Mouse (Mus musculus) liver, adult 2 months (tissue): ENCODE data around the gene Iqcc. TPM values are rescaled to one million over a fixed set of nuclear protein-coding genes. Genes with fewer than 3 reads are reported as not detected.

Source experiments
- DNase-seq: peaks from one replicate; pipeline ENCODE4 v3.0.0-alpha.2; 2011; ENCODE audit warnings: low read depth, low spot score; ENCODE audit errors: extremely low read depth
- H3K27ac ChIP-seq: fragments of 200-500 bp; replicated peaks from 2 replicates; pipeline ENCODE4 v1.5.1; 2012; ENCODE audit warnings: low read depth, mild to moderate bottlenecking, control low read depth, inconsistent platforms, low read length; ENCODE audit not compliant: insufficient read depth
- H3K27me3 ChIP-seq: fragments of 200-500 bp; 2 replicates; pipeline ENCODE4 v1.6.1; 2012; ENCODE audit warnings: mild to moderate bottlenecking, moderate library complexity, low read length, inconsistent platforms; ENCODE audit not compliant: control insufficient read depth, insufficient read depth
- H3K36me3 ChIP-seq: fragments of 200-500 bp; 2 replicates; pipeline ENCODE4 v1.6.1; 2012; ENCODE audit warnings: low read length, inconsistent platforms; ENCODE audit not compliant: control insufficient read depth, insufficient read depth
- H3K4me1 ChIP-seq: fragments of 200-500 bp; 2 replicates; pipeline ENCODE4 v1.6.1; 2011; ENCODE audit warnings: low read length; ENCODE audit not compliant: control insufficient read depth, insufficient read depth
- H3K4me3 ChIP-seq: fragments of 200-500 bp; 2 replicates; pipeline ENCODE4 v1.5.1; 2011; ENCODE audit warnings: low read depth, mild to moderate bottlenecking, control low read depth, low read length, moderate library complexity; ENCODE audit not compliant: insufficient read depth
- H3K79me2 ChIP-seq: fragments of 200-500 bp; 2 replicates; pipeline ENCODE4 v1.6.1; 2012; ENCODE audit warnings: inconsistent platforms, mild to moderate bottlenecking, low read length, moderate library complexity; ENCODE audit not compliant: control insufficient read depth, insufficient read depth
- H3K9ac ChIP-seq: fragments of 200-500 bp; 2 replicates; pipeline ENCODE4 v1.6.1; 2012; ENCODE audit warnings: low read depth, mild to moderate bottlenecking, control low read depth, inconsistent platforms, low read length
- CTCF ChIP-seq: fragments of 200-500 bp; IDR thresholded peaks from 2 replicates; pipeline ENCODE4 v1.5.1; 2011; ENCODE audit warnings: low read depth, low read length, control low read depth
- POLR2A ChIP-seq: fragments of 200-500 bp; IDR thresholded peaks from 2 replicates; pipeline ENCODE4 v1.6.1; 2011; ENCODE audit warnings: low read length, control low read depth; ENCODE audit not compliant: insufficient read depth; ENCODE audit errors: extremely low read depth
- WGBS: fragments of 180-500 bp; shearing (Covaris S2); methylation state at CpG from one replicate; pipeline ENCODE4 v1.1.7; 2018; 5-methylcytosine and 5-hydroxymethylcytosine counted together
- polyA plus RNA-seq: library from polyadenylated mRNA; depleted of rRNA; stranded (reverse); fragments of >200 nt; gene quantifications from 2 replicates; pipeline ENCODE4 v1.2.3, GENCODE M21; 2012; rRNA removed
- total RNA-seq: library from RNA; depleted of rRNA; stranded (reverse); fragments of >200 nt; gene quantifications from 2 replicates; pipeline ENCODE4 v1.2.3, GENCODE M21; 2014; rRNA removed

Gene Iqcc
- total and polyA plus RNA-seq, 2 experiments, result 11.3 to 23.0 TPM

- Histone ChIP-seq H3K4me1 (0 out of 2 replicates have a peak, but pooled peaks cover 3% of the 10 kb centered on the region), H3K36me3 (no peaks in the 10 kb centered on the region), H3K4me3 (no peak overlapping the region), H3K27ac (peak overlapping the region; percentile 85), H3K27me3 (no peaks in the 10 kb centered on the region), H3K9ac (0 out of 2 replicates have a peak overlapping the region, but pooled peaks have one; percentile 30), H3K79me2 (no peaks in the 10 kb centered on the region)
- 69% methylated on average over 13 of the region's 13 CpGs for WGBS
- DNase-seq, result no peak
- TF ChIP-seq POLR2A (no peak), CTCF (no peak)
These were observed 46.4 kb downstream of the Iqcc start for GRCm38 (mm10) chr4:129572236-129573092.

DNA sequence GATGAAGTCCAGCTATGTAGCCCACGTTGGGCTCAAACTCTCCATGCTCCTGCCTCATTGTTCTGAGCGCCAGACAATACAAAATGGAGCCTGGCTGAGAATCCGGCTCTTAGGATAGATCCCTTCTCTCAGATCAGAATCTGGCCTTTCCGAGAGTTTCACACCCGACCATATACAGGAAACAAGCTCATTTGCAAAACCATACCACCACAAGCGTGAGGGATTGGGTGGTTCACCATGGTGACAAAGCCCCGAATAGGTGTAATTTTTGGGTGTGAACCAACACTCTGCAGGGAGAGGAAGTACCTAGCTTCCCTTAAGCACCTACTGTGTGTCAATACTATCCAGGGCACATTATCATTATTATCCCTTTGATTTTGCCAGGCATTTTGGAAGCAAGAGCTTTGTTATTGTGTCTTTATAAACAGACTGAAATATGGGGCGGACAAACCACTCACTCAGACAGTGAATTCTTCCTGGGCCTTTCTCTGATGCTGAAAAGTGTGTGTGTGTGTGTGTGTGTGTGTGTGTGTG lies 47.3 kb downstream of the Iqcc start:
- 79% methylated on average over 8 of the region's 8 CpGs for WGBS
- 0 out of 2 replicates have a peak, but pooled peaks cover 3% of the 10 kb centered on the region for H3K4me1 ChIP-seq
- peak overlapping the region; percentile 77 for H3K27ac ChIP-seq
- no peaks in the 10 kb centered on the region for H3K27me3 ChIP-seq
- no peak overlapping the region for H3K4me3 ChIP-seq
- H3K9ac ChIP-seq, result no peak overlapping the region
- H3K36me3 ChIP-seq, result no peaks in the 10 kb centered on the region
- no peak for DNase-seq
- TF ChIP-seq CTCF (no peak), POLR2A (no peak)
- no peaks in the 10 kb centered on the region for H3K79me2 ChIP-seq

- Histone ChIP-seq H3K27me3 (no peaks in the 10 kb centered on the region), H3K79me2 (no peaks in the 10 kb centered on the region), H3K4me1 (0 out of 2 replicates have a peak, but pooled peaks cover 3% of the 10 kb centered on the region), H3K4me3 (no peak overlapping the region), H3K27ac (no peak overlapping the region), H3K9ac (no peak overlapping the region), H3K36me3 (no peaks in the 10 kb centered on the region)
- no peak for DNase-seq
- no peak for TF ChIP-seq POLR2A
- TF ChIP-seq CTCF, result no peak
- WGBS, result 94% methylated on average over 6 of the region's 6 CpGs
These were observed 48.9 kb downstream of the Iqcc start for GRCm38 (mm10) chr4:129570028-129570427.

- no peak overlapping the region for H3K27ac ChIP-seq
- TF ChIP-seq POLR2A (no peak), CTCF (no peak)
- H3K9ac ChIP-seq, result no peak overlapping the region
- DNase-seq, result no peak
- no peaks in the 10 kb centered on the region for H3K27me3 ChIP-seq
- 0 out of 2 replicates have a peak, but pooled peaks cover 3% of the 10 kb centered on the region for H3K4me1 ChIP-seq
- 92% methylated on average over 7 of the region's 7 CpGs for WGBS
- H3K4me3 ChIP-seq, result no peak overlapping the region
- H3K36me3 ChIP-seq, result no peaks in the 10 kb centered on the region
- H3K79me2 ChIP-seq, result no peaks in the 10 kb centered on the region
These were observed 50.5 kb downstream of the Iqcc start for GRCm38 (mm10) chr4:129568366-129568765.

DNA sequence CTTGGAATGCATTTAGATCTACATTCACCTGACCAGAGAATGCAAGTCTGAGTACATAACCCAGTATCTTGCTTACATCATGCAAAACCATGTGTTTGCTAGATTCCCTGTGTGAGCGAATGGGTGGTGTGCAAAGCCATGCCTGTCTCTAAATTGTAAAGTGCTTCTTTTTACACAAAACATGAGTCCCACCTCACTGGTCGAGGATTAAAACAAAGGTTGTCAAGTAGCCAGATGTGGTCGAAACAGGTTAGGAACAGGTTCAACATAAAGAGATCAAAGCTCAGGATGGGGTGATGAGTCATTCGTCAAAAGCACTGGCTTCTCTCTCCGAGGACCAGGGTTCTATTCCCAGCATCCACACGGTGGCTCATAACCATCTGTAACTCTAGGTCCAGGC lies 53.8 kb downstream of the Iqcc start:
- Histone ChIP-seq H3K27me3 (no peaks in the 10 kb centered on the region), H3K4me3 (no peak overlapping the region), H3K9ac (no peak overlapping the region), H3K79me2 (no peaks in the 10 kb centered on the region), H3K27ac (no peak overlapping the region), H3K36me3 (no peaks in the 10 kb centered on the region), H3K4me1 (no peaks in the 10 kb centered on the region)
- DNase-seq, result no peak
- no peak for TF ChIP-seq CTCF
- no peak for TF ChIP-seq POLR2A
- WGBS, result 87% methylated on average over 6 of the region's 6 CpGs

Other genes with a start within 250 kb of the Iqcc start
- gene Zbtb8a, start 241.0 kb downstream of the Iqcc start, total RNA-seq, result 1.3 and 1.7 TPM in 2 replicates
- gene Zbtb8a, start 241.0 kb downstream of the Iqcc start, polyA plus RNA-seq, result 1.6 and 1.7 TPM in 2 replicates
- gene Zbtb8b, start 178.2 kb downstream of the Iqcc start, total RNA-seq, result 0.07 TPM in 1 of 2 replicates, not detected in the other
- gene Zbtb8b, start 178.2 kb downstream of the Iqcc start, polyA plus RNA-seq, result 0.04 TPM in 1 of 2 replicates, not detected in the other
- gene Bsdc1, start 157.5 kb downstream of the Iqcc start, total RNA-seq, result 22.1 and 26.6 TPM in 2 replicates
- gene Bsdc1, start 157.5 kb downstream of the Iqcc start, polyA plus RNA-seq, result 14.5 and 19.3 TPM in 2 replicates
- gene Tssk3, start 128.1 kb downstream of the Iqcc start, total RNA-seq, result not detected in 2 replicates
- not detected in 2 replicates for gene Tssk3, start 128.1 kb downstream of the Iqcc start, polyA plus RNA-seq
- not detected in 2 replicates for gene Fam229a, start 127.9 kb downstream of the Iqcc start, total RNA-seq
- 0.38 TPM in 1 of 2 replicates, not detected in the other for gene Fam229a, start 127.9 kb downstream of the Iqcc start, polyA plus RNA-seq
- gene Marcksl1, start 105.5 kb downstream of the Iqcc start, total RNA-seq, result 5.3 and 9.9 TPM in 2 replicates
- gene Marcksl1, start 105.5 kb downstream of the Iqcc start, polyA plus RNA-seq, result 7.7 and 11.1 TPM in 2 replicates
- 16.8 and 20.5 TPM in 2 replicates for gene Hdac1, start 76.4 kb downstream of the Iqcc start, total RNA-seq
- gene Hdac1, start 76.4 kb downstream of the Iqcc start, polyA plus RNA-seq, result 15.8 and 18.1 TPM in 2 replicates
- 0.92 and 1.1 TPM in 2 replicates for gene Lck, start 45.5 kb downstream of the Iqcc start, total RNA-seq
- 1.7 and 1.9 TPM in 2 replicates for gene Lck, start 45.5 kb downstream of the Iqcc start, polyA plus RNA-seq
- 11.8 and 14.4 TPM in 2 replicates for gene Fam167b, start 40.5 kb downstream of the Iqcc start, total RNA-seq
- 17.5 and 20.3 TPM in 2 replicates for gene Fam167b, start 40.5 kb downstream of the Iqcc start, polyA plus RNA-seq
- gene Eif3i, start 18.5 kb downstream of the Iqcc start, total RNA-seq, result 170 and 204 TPM in 2 replicates
- gene Eif3i, start 18.5 kb downstream of the Iqcc start, polyA plus RNA-seq, result 186 and 205 TPM in 2 replicates
- gene Tmem234, start 18.4 kb downstream of the Iqcc start, total RNA-seq, result 65.6 and 67.5 TPM in 2 replicates
- gene Tmem234, start 18.4 kb downstream of the Iqcc start, polyA plus RNA-seq, result 75.8 and 93.6 TPM in 2 replicates
- gene Dcdc2b, start 4.8 kb downstream of the Iqcc start, total RNA-seq, result 0.54 and 1.6 TPM in 2 replicates
- 1.3 and 1.4 TPM in 2 replicates for gene Dcdc2b, start 4.8 kb downstream of the Iqcc start, polyA plus RNA-seq
- gene Ccdc28b, start 4.8 kb upstream of the Iqcc start, total RNA-seq, result 9.3 and 9.7 TPM in 2 replicates
- 7.2 and 7.6 TPM in 2 replicates for gene Ccdc28b, start 4.8 kb upstream of the Iqcc start, polyA plus RNA-seq
- 8.2 and 10.2 TPM in 2 replicates for gene Txlna, start 22.0 kb upstream of the Iqcc start, total RNA-seq
- gene Txlna, start 22.0 kb upstream of the Iqcc start, polyA plus RNA-seq, result 11.9 and 15.1 TPM in 2 replicates
- 15.1 and 15.6 TPM in 2 replicates for gene Kpna6, start 53.7 kb upstream of the Iqcc start, total RNA-seq
- gene Kpna6, start 53.7 kb upstream of the Iqcc start, polyA plus RNA-seq, result 17.4 and 19.4 TPM in 2 replicates
- 1.5 and 1.8 TPM in 2 replicates for gene Tmem39b, start 77.7 kb upstream of the Iqcc start, total RNA-seq
- 12.5 and 15.6 TPM in 2 replicates for gene Tmem39b, start 77.7 kb upstream of the Iqcc start, polyA plus RNA-seq
- 12.2 and 12.3 TPM in 2 replicates for gene Khdrbs1, start 123.2 kb upstream of the Iqcc start, total RNA-seq
- gene Khdrbs1, start 123.2 kb upstream of the Iqcc start, polyA plus RNA-seq, result 6.9 and 7.9 TPM in 2 replicates
- 58.4 and 63.4 TPM in 2 replicates for gene Ptp4a2, start 192.1 kb upstream of the Iqcc start, total RNA-seq
- 41.1 and 49.5 TPM in 2 replicates for gene Ptp4a2, start 192.1 kb upstream of the Iqcc start, polyA plus RNA-seq